Mouse (Mus musculus) CH12.LX (cell line): Measurements from ENCODE around the gene Zfp423.

Source experiments
- CHD2 ChIP-seq: IDR thresholded peaks from 2 replicates; pipeline ENCODE4 v1.6.1; 2011; ENCODE audit warnings: low read length, improper control_type of control experiment
- CTCF ChIP-seq, 2 experiments: IDR thresholded peaks in 1 of 2; conservative IDR thresholded peaks in 1 of 2; 2 replicates each; pipeline ENCODE4 v1.5.1; 2011 to 2012; ENCODE audit warnings: low read depth in 2 of 2, low read length in 2 of 2, improper control_type of control experiment in 1 of 2, inconsistent platforms in 1 of 2, mild to moderate bottlenecking in 1 of 2, moderate library complexity in 1 of 2
- ETS1 ChIP-seq: conservative IDR thresholded peaks from 2 replicates; pipeline ENCODE4 v1.6.1; 2012; ENCODE audit warnings: low read depth, mild to moderate bottlenecking, inconsistent platforms, low read length, improper control_type of control experiment, moderate library complexity
- MAX ChIP-seq: IDR thresholded peaks from 2 replicates; pipeline ENCODE4 v1.6.1; 2011; ENCODE audit warnings: low read length, improper control_type of control experiment
- MAZ ChIP-seq: IDR thresholded peaks from 2 replicates; pipeline ENCODE4 v1.6.1; 2012; ENCODE audit warnings: low read depth, mild to moderate bottlenecking, inconsistent platforms, low read length, improper control_type of control experiment, moderate library complexity
- POLR2A ChIP-seq: IDR thresholded peaks from 2 replicates; pipeline ENCODE4 v1.6.1; 2011; ENCODE audit warnings: low read depth, mild to moderate bottlenecking, improper control_type of control experiment, low read length
- SMC3 ChIP-seq: IDR thresholded peaks from 2 replicates; pipeline ENCODE4 v1.6.1; 2011; ENCODE audit warnings: low read depth, low read length, improper control_type of control experiment
- UBTF ChIP-seq: IDR thresholded peaks from 2 replicates; pipeline ENCODE4 v1.6.1; 2012; ENCODE audit warnings: low read depth, mild to moderate bottlenecking, inconsistent platforms, low read length, improper control_type of control experiment, moderate library complexity
- USF1 ChIP-seq: IDR thresholded peaks from 2 replicates; pipeline ENCODE4 v1.6.1; 2014; ENCODE audit warnings: low read depth, mild to moderate bottlenecking, inconsistent platforms, low read length, improper control_type of control experiment
- USF2 ChIP-seq: conservative IDR thresholded peaks from 2 replicates; pipeline ENCODE4 v1.6.1; 2011; ENCODE audit warnings: low read depth, low read length, improper control_type of control experiment

DNA sequence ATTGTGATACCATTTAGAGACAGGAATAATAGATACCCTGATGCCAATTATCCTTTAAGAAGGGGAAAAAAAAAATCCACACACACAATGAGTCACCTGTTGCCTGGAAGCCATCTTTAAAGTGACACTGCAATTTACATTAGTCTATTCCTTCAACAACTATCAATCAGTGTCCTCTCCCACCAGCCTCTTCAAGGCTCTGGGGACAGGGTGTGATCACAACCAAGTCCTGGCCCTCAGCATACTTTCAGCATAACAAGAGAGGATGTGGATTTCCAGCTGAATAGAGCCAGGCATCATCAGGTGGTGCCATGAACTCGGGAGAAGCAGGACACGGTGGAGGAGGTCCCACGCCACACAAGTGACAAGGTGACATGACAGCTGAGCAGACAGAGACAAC is 156.8 kb downstream of the Zfp423 start:
- TF ChIP-seq ETS1 = no peak
- no peak for TF ChIP-seq SMC3
- no peak for TF ChIP-seq USF2
- no peak for TF ChIP-seq MAZ
- no peak for TF ChIP-seq CHD2
- TF ChIP-seq CTCF (conservative IDR thresholded peaks at IDR 0.05 in 1 of 2, IDR thresholded peaks at IDR 0.05 in 1 of 2; ENCODE audit: low read depth in 2 of 2, low read length in 2 of 2) = no peak
- no peak for TF ChIP-seq POLR2A
- no peak for TF ChIP-seq MAX
- no peak for TF ChIP-seq USF1
- TF ChIP-seq UBTF = no peak
